In the genomic region with DNA sequence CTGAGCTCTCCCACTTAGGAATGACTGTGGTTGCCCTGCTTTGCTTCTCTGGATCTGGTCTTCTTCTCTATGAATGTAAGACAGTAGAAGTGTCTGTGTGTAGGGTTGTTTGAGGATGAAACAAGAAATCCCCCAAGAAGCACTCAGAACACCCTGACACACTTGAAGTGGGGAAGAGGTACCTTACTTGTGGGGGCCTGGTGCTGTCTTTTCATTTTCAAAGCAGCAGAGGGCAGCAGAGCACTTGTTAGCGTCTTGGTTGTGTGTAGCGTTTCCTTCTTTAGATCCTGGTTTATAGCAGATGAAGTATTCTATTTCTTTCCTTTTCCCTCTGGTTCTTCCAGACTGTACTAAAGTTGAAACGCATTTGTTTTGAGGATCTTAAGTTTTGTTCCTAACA, we compare ENCODE assay signal across 8 mouse cellular contexts. TPM values are rescaled to one million over a fixed set of nuclear protein-coding genes. Genes with fewer than 3 reads are reported as not detected.
DNase-seq lines count a peak whose midpoint lies in the region; ATAC-seq lines count a peak whose summit lies in the region.

No protein-coding gene starts in this region.

- no peak overlapping the region for H3K9ac ChIP-seq in midbrain, embryonic 15.5 days
- no peak overlapping the region for H3K9ac ChIP-seq in liver, embryonic 13.5 days

- H3K4me1 ChIP-seq in midbrain, embryonic 10.5 days = no peaks in the 10 kb centered on the region
- peaks cover 5% of the 10 kb centered on the region; the same call in 1 of the 2 replicates for H3K4me1 ChIP-seq in midbrain, embryonic 15.5 days
- H3K4me1 ChIP-seq in liver, embryonic 13.5 days (replicated peaks) = peaks cover 21% of the 10 kb centered on the region

- H3K36me3 ChIP-seq in midbrain, embryonic 10.5 days = peaks cover 99% of the 10 kb centered on the region
- peaks cover 38% of the 10 kb centered on the region for H3K36me3 ChIP-seq in midbrain, embryonic 15.5 days (replicated peaks)
- H3K36me3 ChIP-seq in liver, embryonic 13.5 days = peaks cover 95% of the 10 kb centered on the region

- H3K4me3 ChIP-seq in midbrain, embryonic 10.5 days = no peak overlapping the region
- no peak overlapping the region for H3K4me3 ChIP-seq in midbrain, embryonic 15.5 days
- H3K4me3 ChIP-seq in liver, embryonic 13.5 days (replicated peaks) = no peak overlapping the region

- WGBS in midbrain, embryonic 10.5 days = 38% methylated on average over 3 of the region's 3 CpGs
- WGBS in midbrain, embryonic 15.5 days = 23% methylated on average over 3 of the region's 3 CpGs
- 33% methylated on average over 3 of the region's 3 CpGs for WGBS in liver, embryonic 13.5 days (ENCODE audit: insufficient replicate concordance)

- H3K27me3 ChIP-seq in midbrain, embryonic 10.5 days (ENCODE audit: low read depth, poor library complexity, severe bottlenecking) = no peaks in the 10 kb centered on the region
- H3K27me3 ChIP-seq in midbrain, embryonic 15.5 days (replicated peaks) = no peaks in the 10 kb centered on the region
- no peaks in the 10 kb centered on the region for H3K27me3 ChIP-seq in liver, embryonic 13.5 days

- no peak; the same call in 1 of the 2 replicates for ATAC-seq in midbrain, embryonic 15.5 days (replicated peaks)
- peak; percentile 46 for ATAC-seq in inflammation-experienced regulatory T-cells, adult 6 months
- ATAC-seq in liver, embryonic 13.5 days (ENCODE audit: low read depth) = peak; percentile 47; the same call in 1 of the 2 replicates

- peak; percentile 32 for DNase-seq in midbrain, embryonic 10.5 days (ENCODE audit: low spot score)
- peak; percentile 74 for DNase-seq in R1 (ENCODE audit: low read depth, low spot score)
- peak; percentile 76 for DNase-seq in embryo, embryonic 10.5 days (ENCODE audit: low spot score)
- DNase-seq in liver, embryonic 13.5 days = peak; percentile 13
- peak; percentile 58 to 74 for DNase-seq in right cerebral cortex, postnatal 10 days (ENCODE audit: low spot score in 2 of 2)
- DNase-seq in ovary, postnatal 14 days (ENCODE audit: low spot score) = no peak

- H3K9me3 ChIP-seq in midbrain, embryonic 10.5 days (replicated peaks) = no peaks in the 10 kb centered on the region
- no peaks in the 10 kb centered on the region for H3K9me3 ChIP-seq in midbrain, embryonic 15.5 days
- no peaks in the 10 kb centered on the region for H3K9me3 ChIP-seq in liver, embryonic 13.5 days (replicated peaks)

- H3K4me2 ChIP-seq in midbrain, embryonic 15.5 days = no peak overlapping the region
- no peak overlapping the region for H3K4me2 ChIP-seq in liver, embryonic 13.5 days

- no peak overlapping the region for H3K27ac ChIP-seq in midbrain, embryonic 10.5 days (replicated peaks)
- H3K27ac ChIP-seq in midbrain, embryonic 15.5 days = no peak overlapping the region
- H3K27ac ChIP-seq in liver, embryonic 13.5 days = no peak overlapping the region

RNA-seq across cellular contexts. Expression of a gene that starts 8.2 kb away (rescaled TPM):
- polyA plus RNA-seq in midbrain, embryonic 10.5 days (2016; fragmentation: Nextera tagmentation; extraction: Ambion mirVana) = 0.73 and 0.86 TPM in 2 replicates
- 0.50 and 0.74 TPM in 2 replicates for polyA plus RNA-seq in midbrain, embryonic 15.5 days (2015; fragmentation: Nextera tagmentation; extraction: Ambion mirVana)
- under 1 TPM in 1 of 3 experiments, not detected in 2; 0.09 TPM for polyA plus RNA-seq in inflammation-experienced regulatory T-cells, adult 6 months (2017; shearing (Covaris generic))
- 0.10 and 0.23 TPM in 2 replicates for polyA plus RNA-seq in liver, embryonic 13.5 days (2015; fragmentation: Nextera tagmentation; extraction: Ambion mirVana)

RNA-seq across cellular contexts. Expression of a gene that starts 8.7 kb away (rescaled TPM):
- polyA plus RNA-seq in midbrain, embryonic 10.5 days (2016; fragmentation: Nextera tagmentation; extraction: Ambion mirVana) = 279 and 285 TPM in 2 replicates
- 215 and 218 TPM in 2 replicates for polyA plus RNA-seq in midbrain, embryonic 15.5 days (2015; fragmentation: Nextera tagmentation; extraction: Ambion mirVana)
- 100 to 1,000 TPM; 197 to 242 (median 205) TPM for polyA plus RNA-seq in inflammation-experienced regulatory T-cells, adult 6 months (2017; shearing (Covaris generic))
- 174 and 185 TPM in 2 replicates for polyA plus RNA-seq in liver, embryonic 13.5 days (2015; fragmentation: Nextera tagmentation; extraction: Ambion mirVana)

RNA-seq across cellular contexts. Expression of a gene that starts 59.8 kb away (rescaled TPM):
- polyA plus RNA-seq in midbrain, embryonic 10.5 days (2016; fragmentation: Nextera tagmentation; extraction: Ambion mirVana) = 0.42 and 1.1 TPM in 2 replicates
- polyA plus RNA-seq in midbrain, embryonic 15.5 days (2015; fragmentation: Nextera tagmentation; extraction: Ambion mirVana) = 1.3 and 4.1 TPM in 2 replicates
- not detected for polyA plus RNA-seq in inflammation-experienced regulatory T-cells, adult 6 months (2017; shearing (Covaris generic))
- polyA plus RNA-seq in liver, embryonic 13.5 days (2015; fragmentation: Nextera tagmentation; extraction: Ambion mirVana) = not detected in 2 replicates
